Mouse (Mus musculus): ENCODE results near the gene Pard3. TPM values are rescaled to one million over a fixed set of nuclear protein-coding genes. Genes with fewer than 3 reads are reported as not detected.

Gene Pard3
- total RNA-seq, 2 experiments from 2014 or later, result 30.9 to 31.6 TPM

DNA sequence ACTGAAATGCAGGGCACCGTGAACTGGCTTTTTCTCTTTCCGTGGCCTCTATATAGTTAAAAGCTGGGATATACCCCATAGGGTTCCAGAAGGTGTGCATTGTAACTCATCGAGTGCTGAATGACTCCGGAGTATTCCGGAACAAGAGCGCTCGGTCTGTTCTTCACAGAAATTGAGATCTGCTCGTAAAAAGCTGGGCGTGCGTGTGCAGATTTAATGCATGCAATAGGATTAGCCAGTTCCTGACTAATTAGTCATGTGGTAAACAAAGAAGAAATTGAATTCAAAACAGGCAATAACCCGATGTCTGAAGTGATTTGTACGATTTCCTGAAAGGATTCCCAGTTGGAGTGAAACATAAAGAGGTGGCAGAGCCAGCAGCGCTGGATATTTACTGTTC, 489.1 kb downstream of the Pard3 start:
- no peak for DNase-seq (ENCODE audit: low spot score)
- intact Hi-C loops (cut with DNase I), result no loop called here

GRCm38 (mm10) chr8:127553582-127553981, 489.9 kb downstream of the Pard3 start:
- intact Hi-C loops (cut with DNase I), result no loop called here
- no peak for DNase-seq (ENCODE audit: low spot score)

GRCm38 (mm10) chr8:127555795-127556194, 492.1 kb downstream of the Pard3 start:
- intact Hi-C loops (cut with DNase I), result no loop called here
- DNase-seq (ENCODE audit: low spot score), result no peak

- intact Hi-C loops (cut with DNase I), result no loop called here
- DNase-seq (ENCODE audit: low spot score), result no peak
Measured at GRCm38 (mm10) chr8:127556964-127557363, 493.3 kb downstream of the Pard3 start.

- intact Hi-C loops (cut with DNase I), result no loop called here
Measured at GRCm38 (mm10) chr8:127557566-127557965, 493.9 kb downstream of the Pard3 start.

GRCm38 (mm10) chr8:127563634-127564033, 499.9 kb downstream of the Pard3 start:
- no peak for DNase-seq (ENCODE audit: low spot score)
- intact Hi-C loops (cut with DNase I), result no loop called here

More at GRCm38 (mm10) chr8:127557566-127557965, 493.9 kb downstream of the Pard3 start:
- no peak for DNase-seq (ENCODE audit: low spot score)

- intact Hi-C loops (cut with DNase I), result no loop called here
- DNase-seq (ENCODE audit: low spot score), result no peak
Measured at GRCm38 (mm10) chr8:127564426-127564825, 500.7 kb downstream of the Pard3 start.

- DNase-seq (ENCODE audit: low spot score), result no peak
- intact Hi-C loops (cut with DNase I), result no loop called here
Measured at GRCm38 (mm10) chr8:127569212-127569611, 505.5 kb downstream of the Pard3 start.

DNA sequence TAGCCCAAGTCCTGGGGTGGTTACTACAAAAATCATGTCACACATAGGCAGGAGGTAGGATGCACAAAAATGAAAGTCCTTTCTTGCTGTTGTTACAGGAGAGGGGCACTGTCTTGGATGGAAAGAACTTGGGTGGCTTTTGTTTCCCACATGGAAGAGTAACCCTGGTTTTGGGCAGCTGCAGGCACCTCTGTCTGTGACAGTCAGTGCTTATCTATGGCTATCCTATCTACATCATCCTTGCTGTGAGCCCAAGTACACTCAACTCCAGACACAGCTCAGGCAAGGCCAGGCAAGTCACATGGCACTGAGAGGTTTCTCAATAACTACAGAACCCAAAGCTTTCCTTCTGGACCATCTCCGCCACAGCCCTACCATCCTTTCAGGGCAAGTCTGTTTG, 506.8 kb downstream of the Pard3 start:
- intact Hi-C loops (cut with DNase I), result no loop called here
- no peak for DNase-seq (ENCODE audit: low spot score)

DNA sequence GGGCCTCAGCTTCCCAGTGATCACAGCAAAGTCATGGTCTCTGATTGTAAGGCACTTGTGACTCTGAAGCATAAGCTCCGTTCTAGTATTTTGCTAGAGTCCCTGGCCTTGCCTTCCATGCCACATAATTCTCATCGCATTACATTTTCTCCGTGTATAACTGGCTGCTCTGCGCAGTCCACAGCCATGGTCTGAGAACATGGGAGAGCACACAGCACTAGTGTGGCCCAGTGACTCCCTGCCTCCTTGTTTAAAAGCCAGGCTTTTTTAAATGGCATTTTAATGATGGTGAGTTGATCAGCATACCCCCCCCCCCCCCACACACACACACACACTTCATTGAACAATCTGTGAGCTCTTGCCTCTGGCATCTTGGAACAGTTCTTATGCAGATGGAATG, 508.8 kb downstream of the Pard3 start:
- no peak for DNase-seq (ENCODE audit: low spot score)
- intact Hi-C loops (cut with DNase I), result no loop called here

- DNase-seq (ENCODE audit: low spot score), result no peak
- intact Hi-C loops (cut with DNase I), result no loop called here
Measured at GRCm38 (mm10) chr8:127576657-127577056, 513.0 kb downstream of the Pard3 start.

- no peak for DNase-seq (ENCODE audit: low spot score)
- intact Hi-C loops (cut with DNase I), result no loop called here
Measured at GRCm38 (mm10) chr8:127577656-127578055, 514.0 kb downstream of the Pard3 start.

DNA sequence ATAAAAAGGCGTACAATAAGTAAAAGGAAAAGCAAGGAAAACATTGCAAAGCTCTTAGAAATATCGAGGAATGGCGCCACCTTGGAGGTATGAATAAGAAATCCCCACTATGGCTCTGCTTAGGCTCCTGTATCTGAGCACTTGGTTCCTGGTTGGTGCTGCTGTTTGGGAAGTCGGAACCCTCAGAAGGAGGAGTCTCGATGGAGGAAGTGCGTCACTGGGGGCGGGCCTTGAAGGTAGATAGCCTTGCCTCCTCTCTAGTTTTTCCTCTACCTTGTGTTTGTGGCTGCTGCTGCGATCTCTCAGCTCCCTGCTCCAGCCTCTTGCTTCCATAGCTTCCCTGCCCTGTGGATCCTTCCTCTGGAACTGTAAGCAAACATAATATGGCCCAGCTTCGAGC, 515.7 kb downstream of the Pard3 start:
- DNase-seq (ENCODE audit: low spot score), result no peak
- intact Hi-C loops (cut with DNase I), result no loop called here

GRCm38 (mm10) chr8:127583429-127583828, 519.7 kb downstream of the Pard3 start:
- no peak for DNase-seq (ENCODE audit: low spot score)
- intact Hi-C loops (cut with DNase I), result loop anchor here (10.0 kb wide), 1 partner anchor 911 kb away; no protein-coding TSS in a partner anchor

- DNase-seq (ENCODE audit: low spot score), result no peak
- intact Hi-C loops (cut with DNase I), result loop anchor here (5.0 to 10.0 kb wide), 4 partner anchors 148 to 909 kb away; no protein-coding TSS in a partner anchor
Measured at GRCm38 (mm10) chr8:127585618-127586017, 521.9 kb downstream of the Pard3 start.

DNA sequence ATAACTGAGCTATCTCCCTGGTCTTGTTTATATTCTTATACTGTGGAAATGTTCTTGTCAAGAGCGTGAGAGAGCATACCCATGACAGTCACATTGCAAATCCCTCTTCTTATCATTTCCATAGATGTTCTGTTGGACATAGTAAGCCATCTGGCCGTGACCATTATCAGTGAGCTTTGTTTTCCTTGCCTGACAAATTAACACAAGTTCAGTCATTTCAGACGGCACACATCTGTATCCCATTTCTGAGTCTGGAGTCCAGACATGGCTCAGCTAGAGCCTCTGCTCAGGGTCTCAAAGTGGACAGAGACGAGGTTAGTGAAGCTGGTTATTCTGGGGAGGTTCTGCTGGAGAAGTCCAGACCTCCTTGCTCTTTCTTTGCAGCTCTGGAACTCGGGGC, 523.0 kb downstream of the Pard3 start:
- no peak for DNase-seq (ENCODE audit: low spot score)
- intact Hi-C loops (cut with DNase I), result loop anchor here (5.0 to 10.0 kb wide), 4 partner anchors 149 to 908 kb away; no protein-coding TSS in a partner anchor

GRCm38 (mm10) chr8:127588313-127588712, 524.6 kb downstream of the Pard3 start:
- intact Hi-C loops (cut with DNase I), result loop anchor here (2.0 to 10.0 kb wide), 5 partner anchors 151 to 906 kb away; no protein-coding TSS in a partner anchor
- no peak for DNase-seq (ENCODE audit: low spot score)

DNA sequence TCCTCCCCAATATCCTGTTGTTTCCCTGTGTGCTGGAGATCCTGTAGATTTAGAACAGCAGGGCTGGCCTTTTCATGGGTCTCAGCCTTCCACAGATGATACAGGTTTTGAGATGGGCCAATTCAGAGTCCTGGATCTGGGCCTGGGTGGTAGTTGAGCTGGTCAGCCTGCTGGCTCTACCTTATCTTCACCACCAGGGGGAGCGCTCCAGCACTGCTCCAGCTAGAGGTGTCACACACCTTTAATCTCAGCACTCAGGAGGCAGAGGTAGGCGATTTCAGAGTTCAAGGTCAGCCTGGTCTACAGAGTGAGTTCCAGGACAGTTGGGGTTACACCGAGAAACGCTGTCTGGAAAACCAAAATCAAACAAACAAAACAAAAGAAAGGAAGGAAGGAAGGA, 525.6 kb downstream of the Pard3 start:
- intact Hi-C loops (cut with DNase I), result loop anchor here (2.0 to 10.0 kb wide), 5 partner anchors 152 to 906 kb away; no protein-coding TSS in a partner anchor
- DNase-seq (ENCODE audit: low spot score), result peak; percentile 6

DNA sequence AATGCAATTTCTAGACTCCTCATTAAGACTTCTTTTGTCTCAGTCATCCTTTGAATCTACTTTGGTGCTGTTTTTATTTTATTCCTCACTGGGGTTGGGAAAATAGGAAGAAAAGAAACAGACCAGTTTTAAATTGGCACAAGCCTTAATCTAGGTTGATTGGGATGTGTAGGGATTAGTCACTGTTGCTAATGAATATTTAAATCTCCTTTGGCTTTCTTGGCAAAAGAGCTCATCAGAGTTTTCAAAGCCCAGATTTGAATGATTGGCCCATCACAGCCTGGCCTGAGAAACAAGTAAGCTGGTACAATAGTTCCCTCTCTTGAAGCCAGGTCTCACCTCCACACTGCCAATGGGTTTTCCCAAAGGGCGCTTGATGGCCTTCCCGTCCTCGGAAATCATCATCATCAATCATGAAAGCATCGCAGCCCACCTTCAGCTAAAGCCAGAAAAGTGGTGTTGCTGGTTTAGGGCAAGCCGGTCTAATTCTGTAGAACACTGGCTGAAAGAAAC, 527.0 kb downstream of the Pard3 start:
- no peak for DNase-seq (ENCODE audit: low spot score)
- intact Hi-C loops (cut with DNase I), result no loop called here

- no peak for DNase-seq (ENCODE audit: low spot score)
- intact Hi-C loops (cut with DNase I), result no loop called here
Measured at GRCm38 (mm10) chr8:127592648-127593574, 529.2 kb downstream of the Pard3 start.

DNA sequence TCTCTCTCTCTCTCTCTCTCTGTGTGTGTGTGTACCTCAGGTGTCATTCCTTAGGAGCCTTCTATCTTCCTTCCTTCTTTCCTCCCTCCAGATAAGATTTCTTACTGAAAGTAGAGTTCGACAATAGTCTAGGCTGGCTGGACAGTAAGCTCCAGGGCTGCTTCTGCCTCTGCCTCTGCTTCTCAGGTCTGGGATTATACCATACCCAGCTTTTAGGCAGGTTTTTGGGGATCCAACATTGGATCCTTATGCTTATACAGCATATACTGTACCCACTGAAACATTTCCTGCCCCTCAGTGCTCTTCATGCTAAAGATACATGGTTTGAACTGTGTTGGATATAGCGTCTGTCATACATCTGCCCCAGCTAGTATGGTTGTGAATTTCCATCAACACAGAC, 536.9 kb downstream of the Pard3 start:
- intact Hi-C loops (cut with DNase I), result no loop called here
- no peak for DNase-seq (ENCODE audit: low spot score)
